Mouse (Mus musculus): ENCODE data around the gene Cpne5.
"Not testable (repeated sequence)": the region's sequence is repeated elsewhere in the genome, so short reads cannot be mapped to it uniquely, and the experiment has no call there.

DNA sequence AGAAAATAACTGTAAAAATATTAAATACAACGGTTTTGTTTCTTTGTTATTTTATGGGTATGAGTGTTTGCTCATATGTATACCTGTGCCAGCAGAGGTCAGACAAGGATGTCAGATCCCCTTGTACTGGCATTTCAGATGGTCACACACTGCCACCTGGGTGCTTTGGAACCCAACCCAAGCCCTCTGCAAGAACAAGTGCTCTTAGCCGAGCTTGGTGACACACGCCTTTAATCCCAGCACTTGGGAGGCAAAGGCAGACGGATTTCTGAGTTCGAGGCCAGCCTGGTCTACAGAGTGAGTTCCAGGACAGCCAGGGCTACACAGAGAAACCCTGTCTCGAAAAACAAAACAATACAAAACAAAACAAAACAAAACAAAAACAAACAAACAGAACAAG lies 127.6 kb downstream of the Cpne5 start:
- TF ChIP-seq CTCF (IDR thresholded peaks at IDR 0.05; ENCODE audit: control insufficient read depth, insufficient read depth, insufficient read length); CEBPB (IDR thresholded peaks at IDR 0.05; ENCODE audit: low read depth); MYOD1 (IDR thresholded peaks at IDR 0.05; ENCODE audit: control insufficient read depth, insufficient read length, low read depth); USF1 (IDR thresholded peaks at IDR 0.05; ENCODE audit: low read depth); MYOG (IDR thresholded peaks at IDR 0.05; ENCODE audit: control insufficient read depth, extremely low read depth, insufficient read length); MAX (IDR thresholded peaks at IDR 0.05): not testable (repeated sequence)

Measured in C2C12 (cell line).